Mouse (Mus musculus) bone marrow macrophage, adult 2 months (primary cell): ENCODE data around the gene Ppp6r1.

Source experiments
- CTCF ChIP-seq: IDR thresholded peaks from 2 replicates; pipeline ENCODE4 v1.5.1; 2012; ENCODE audit warnings: low read depth, mild to moderate bottlenecking, low read length, moderate library complexity
- POLR2A ChIP-seq: IDR thresholded peaks from 2 replicates; pipeline ENCODE4 v1.6.1; 2012; ENCODE audit warnings: mild to moderate bottlenecking, low read depth, low read length, borderline replicate concordance

- TF ChIP-seq CTCF: no peak
- TF ChIP-seq POLR2A: no peak
Measured at GRCm38 (mm10) chr7:4631031-4631430, 27.8 kb downstream of the Ppp6r1 start, which contains the start of gene Tmem86b.
